Mouse (Mus musculus) midbrain, embryonic 16.5 days (tissue): ENCODE measurements around the gene Gm6377. TPM values are rescaled to one million over a fixed set of nuclear protein-coding genes. Genes with fewer than 3 reads are reported as not detected.
A peak's percentile ranks its signal among the peaks of the same experiment; 100 is the strongest.

Source experiments
- ATAC-seq: fragments of 200-750 bp; cut with Nextera tagmentation; 2 replicates; pipeline ENCODE4 v1.8.0; 2017; ENCODE audit warnings: moderate TSS enrichment
- H3K27ac ChIP-seq: fragments of 300-500 bp; sonication (generic); 2 replicates; pipeline ENCODE4 v1.5.1; 2014; ENCODE audit warnings: mild to moderate bottlenecking, low read length, mixed read lengths
- H3K27me3 ChIP-seq: fragments of 300-500 bp; sonication (generic); 2 replicates; pipeline ENCODE4 v1.6.1; 2014; ENCODE audit warnings: low read depth, low read length, mixed read lengths; ENCODE audit not compliant: control insufficient read depth, insufficient read depth
- H3K36me3 ChIP-seq: fragments of 300-500 bp; sonication (generic); 2 replicates; pipeline ENCODE4 v1.6.1; 2014; ENCODE audit warnings: mild to moderate bottlenecking, low read length, moderate library complexity, mixed read lengths; ENCODE audit not compliant: control insufficient read depth, insufficient read depth
- H3K4me1 ChIP-seq: fragments of 300-500 bp; sonication (generic); 2 replicates; pipeline ENCODE4 v1.6.1; 2014; ENCODE audit warnings: mild to moderate bottlenecking, low read length, mixed read lengths; ENCODE audit not compliant: control insufficient read depth, insufficient read depth
- H3K4me2 ChIP-seq: fragments of 300-500 bp; sonication (generic); 2 replicates; pipeline ENCODE4 v1.6.1; 2014; ENCODE audit warnings: mild to moderate bottlenecking, low read length, mixed read lengths
- H3K4me3 ChIP-seq: fragments of 300-500 bp; sonication (generic); 2 replicates; pipeline ENCODE4 v1.5.1; 2014; ENCODE audit warnings: low read depth, mild to moderate bottlenecking, low read length, moderate library complexity, mixed read lengths
- H3K9ac ChIP-seq: fragments of 300-500 bp; sonication (generic); 2 replicates; pipeline ENCODE4 v1.6.1; 2014; ENCODE audit warnings: low read depth, low read length, mixed read lengths
- H3K9me3 ChIP-seq: fragments of 300-500 bp; sonication (generic); replicated peaks from 2 replicates; pipeline ENCODE4 v1.6.1; 2014; ENCODE audit warnings: mild to moderate bottlenecking, low read length, mixed read lengths; ENCODE audit not compliant: control insufficient read depth, poor library complexity, severe bottlenecking
- WGBS: fragments of 180-500 bp; shearing (Covaris S2); extraction: QIAGEN DNeasy Blood & Tissue Kit; methylation state at CpG from one replicate; pipeline ENCODE4 v1.1.7; 2014; 5-methylcytosine and 5-hydroxymethylcytosine counted together
- polyA plus RNA-seq: library from polyadenylated mRNA; unstranded; fragments of >200 nt; fragmentation: Nextera tagmentation; extraction: Ambion mirVana; gene quantifications from 2 replicates; pipeline ENCODE4 v1.2.1, GENCODE M21; 2015

The Gm6377 gene
- 0.09 TPM in 1 of 2 replicates, not detected in the other for polyA plus RNA-seq

GRCm38 (mm10) chrX:109196468-109196867 lies at the start of gene Gm6377:
Gm6377 (plus strand) TSS chrX:109196756.
- Histone ChIP-seq H3K36me3 (no peaks in the 10 kb centered on the region), H3K9ac (no peak within 1 kb of the TSS), H3K4me2 (no peak within 1 kb of the TSS), H3K4me1 (no peaks in the 10 kb centered on the region), H3K27ac (no peak within 1 kb of the TSS), H3K4me3 (no peak within 1 kb of the TSS), H3K27me3 (no peaks in the 10 kb centered on the region), H3K9me3 (no peaks in the 10 kb centered on the region)
- ATAC-seq: no peak
- 81% methylated on average over 4 of the region's 4 CpGs for WGBS

DNA sequence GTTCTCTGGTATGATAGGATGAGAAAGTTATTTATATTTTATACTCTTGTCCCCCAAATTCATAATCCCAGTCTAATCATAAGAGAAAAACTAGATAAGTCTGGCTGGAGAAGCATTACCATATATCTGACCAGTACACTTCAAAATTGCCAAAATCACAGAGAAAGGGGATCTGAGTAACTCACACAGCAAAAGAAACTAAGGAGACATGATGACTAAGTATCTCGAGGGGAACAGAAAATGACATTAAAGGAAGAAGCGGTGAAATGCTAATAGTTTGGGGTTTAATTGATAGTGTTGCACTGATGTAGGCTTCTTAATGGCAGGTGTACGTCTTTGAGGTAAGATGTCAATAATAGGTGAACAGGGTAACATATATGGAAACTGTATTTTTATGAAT lies 49.4 kb upstream of the Gm6377 start:
- Histone ChIP-seq H3K9ac (no peak overlapping the region), H3K9me3 (no peaks in the 10 kb centered on the region), H3K36me3 (no peaks in the 10 kb centered on the region), H3K27ac (no peak overlapping the region), H3K4me1 (no peaks in the 10 kb centered on the region), H3K4me3 (no peak overlapping the region), H3K27me3 (no peaks in the 10 kb centered on the region), H3K4me2 (no peak overlapping the region)
- ATAC-seq: no peak
- WGBS: 96% methylated on average over 3 of the region's 3 CpGs

DNA sequence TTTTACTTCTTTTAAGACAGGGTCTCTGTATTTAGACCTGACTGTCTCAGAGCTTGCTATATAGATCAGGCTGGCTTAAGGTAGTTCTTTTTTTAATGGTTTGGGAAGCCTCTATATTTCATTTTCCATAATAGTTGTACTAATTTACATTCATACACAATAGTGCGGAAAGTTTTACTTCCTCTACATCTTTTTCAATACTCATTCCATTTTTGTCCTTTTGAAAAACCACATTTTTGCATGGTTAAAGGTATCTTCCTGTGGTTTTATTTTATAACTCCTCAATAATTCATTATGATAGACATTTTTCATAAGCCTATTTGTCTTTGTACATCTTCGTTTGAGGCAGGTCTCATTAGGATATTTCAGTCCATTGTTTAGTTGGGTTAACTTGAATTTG lies 45.3 kb upstream of the Gm6377 start:
- Histone ChIP-seq H3K9me3 (no peaks in the 10 kb centered on the region), H3K9ac (no peak overlapping the region), H3K4me2 (no peak overlapping the region), H3K4me1 (no peaks in the 10 kb centered on the region), H3K27me3 (no peaks in the 10 kb centered on the region), H3K4me3 (no peak overlapping the region), H3K36me3 (no peaks in the 10 kb centered on the region), H3K27ac (no peak overlapping the region)
- no peak for ATAC-seq
- 86% methylated on average over 2 of the region's 2 CpGs for WGBS

DNA sequence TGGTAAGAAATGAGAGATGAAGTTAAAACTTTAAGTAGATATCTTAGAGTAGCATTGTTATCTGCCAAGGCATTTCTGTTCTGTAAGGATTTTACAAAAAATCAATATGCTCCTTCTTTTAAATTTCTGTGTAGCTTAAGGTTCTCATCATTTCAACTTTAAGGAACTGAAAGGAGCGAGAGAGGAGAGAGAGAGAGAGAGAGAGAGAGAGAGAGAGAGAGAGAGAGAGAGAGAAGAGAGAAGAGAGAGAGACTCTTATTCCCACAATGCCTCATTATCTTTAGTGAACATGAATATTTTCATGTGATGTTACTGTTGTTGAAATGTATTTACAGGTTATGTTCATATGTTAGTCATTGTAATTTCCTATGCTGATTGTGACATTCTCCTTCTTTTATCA lies 36.2 kb upstream of the Gm6377 start:
- WGBS: 82% methylated on average over 1 of the region's 1 CpGs
- no peaks in the 10 kb centered on the region for H3K4me1 ChIP-seq
- no peak for ATAC-seq
- no peak overlapping the region for H3K9ac ChIP-seq
- no peaks in the 10 kb centered on the region for H3K36me3 ChIP-seq
- no peaks in the 10 kb centered on the region for H3K27me3 ChIP-seq
- no peak overlapping the region for H3K4me3 ChIP-seq
- no peaks in the 10 kb centered on the region for H3K9me3 ChIP-seq
- no peak overlapping the region for H3K27ac ChIP-seq
- no peak overlapping the region for H3K4me2 ChIP-seq

DNA sequence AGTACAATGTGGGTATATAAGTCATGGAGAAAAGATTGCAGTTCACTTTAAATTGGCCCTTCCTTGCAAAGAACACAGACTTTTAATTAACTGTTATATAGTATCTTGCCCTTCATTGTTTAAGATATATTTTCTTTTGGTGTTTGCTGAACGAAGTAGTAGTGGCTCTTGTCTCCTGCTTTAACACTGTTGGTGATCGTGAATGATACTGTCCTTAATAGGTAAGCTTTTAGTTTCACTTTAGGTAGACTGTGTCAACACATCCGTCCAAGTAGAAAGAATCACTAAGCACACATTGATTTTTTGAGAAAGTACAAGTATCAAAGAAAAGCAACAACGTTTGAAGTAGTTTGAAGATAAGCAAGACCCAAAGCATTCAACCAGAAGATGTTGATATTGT lies 35.7 kb upstream of the Gm6377 start:
- H3K4me2 ChIP-seq: no peak overlapping the region
- H3K36me3 ChIP-seq: no peaks in the 10 kb centered on the region
- H3K9ac ChIP-seq: no peak overlapping the region
- WGBS: 85% methylated on average over 4 of the region's 4 CpGs
- H3K4me1 ChIP-seq: no peaks in the 10 kb centered on the region
- no peak overlapping the region for H3K27ac ChIP-seq
- H3K9me3 ChIP-seq: no peaks in the 10 kb centered on the region
- H3K4me3 ChIP-seq: no peak overlapping the region
- no peaks in the 10 kb centered on the region for H3K27me3 ChIP-seq
- ATAC-seq: no peak

DNA sequence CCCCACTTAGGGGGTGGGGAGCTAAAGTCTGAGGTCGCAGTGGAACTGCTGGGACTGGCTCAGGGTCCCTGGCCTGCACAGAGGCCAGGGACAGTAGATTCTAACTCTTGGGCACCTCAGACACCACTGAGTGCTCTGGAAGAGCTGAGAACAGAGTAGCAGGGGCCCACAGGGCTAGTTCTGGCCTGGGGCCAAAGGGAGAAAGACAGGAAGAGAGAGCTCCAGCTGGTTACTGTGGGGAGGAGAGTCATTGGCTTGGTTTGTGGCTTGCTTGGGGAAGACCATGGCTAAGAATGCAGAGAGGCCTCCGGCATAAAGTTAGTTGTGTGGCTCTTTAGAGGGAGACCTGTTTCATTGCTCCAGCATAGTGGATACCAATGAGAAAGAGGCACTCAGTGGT lies 21.5 kb upstream of the Gm6377 start:
- Histone ChIP-seq H3K4me1 (no peaks in the 10 kb centered on the region), H3K4me3 (no peak overlapping the region), H3K4me2 (no peak overlapping the region), H3K9ac (no peak overlapping the region), H3K27me3 (no peaks in the 10 kb centered on the region), H3K36me3 (no peaks in the 10 kb centered on the region), H3K9me3 (no peaks in the 10 kb centered on the region), H3K27ac (no peak overlapping the region)
- 59% methylated on average over 2 of the region's 2 CpGs for WGBS
- ATAC-seq: no peak

DNA sequence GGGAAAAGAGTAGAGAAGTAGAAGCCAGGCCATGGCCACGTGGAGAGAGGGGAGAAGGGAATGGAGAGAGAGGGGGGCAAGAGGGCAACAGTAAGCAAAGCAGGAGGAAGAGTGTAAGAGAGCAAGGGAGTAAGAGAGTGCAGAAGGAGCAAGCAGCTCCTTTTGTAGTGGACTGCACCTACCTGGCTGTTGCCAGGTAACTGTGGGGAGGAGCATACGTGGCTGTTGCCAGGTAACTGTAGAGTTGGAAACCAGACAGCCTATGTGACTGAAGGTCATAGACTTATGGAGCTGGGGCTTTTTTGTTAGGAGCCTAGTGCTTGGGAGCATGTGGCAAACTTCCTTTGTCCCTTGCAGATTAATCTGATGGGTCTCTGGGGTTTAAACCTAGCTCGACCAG lies 21.1 kb upstream of the Gm6377 start:
- no peak overlapping the region for H3K9ac ChIP-seq
- no peaks in the 10 kb centered on the region for H3K27me3 ChIP-seq
- peak; percentile 72; the same call in 1 of the 2 replicates for ATAC-seq
- H3K4me2 ChIP-seq: no peak overlapping the region
- H3K9me3 ChIP-seq: no peaks in the 10 kb centered on the region
- no peaks in the 10 kb centered on the region for H3K4me1 ChIP-seq
- no peak overlapping the region for H3K4me3 ChIP-seq
- no peak overlapping the region for H3K27ac ChIP-seq
- H3K36me3 ChIP-seq: no peaks in the 10 kb centered on the region
- 20% methylated on average over 3 of the region's 3 CpGs for WGBS

- H3K36me3 ChIP-seq: no peaks in the 10 kb centered on the region
- no peaks in the 10 kb centered on the region for H3K4me1 ChIP-seq
- H3K4me3 ChIP-seq: no peak overlapping the region
- ATAC-seq: no peak
- no peaks in the 10 kb centered on the region for H3K9me3 ChIP-seq
- no peak overlapping the region for H3K27ac ChIP-seq
- WGBS: 84% methylated on average over 4 of the region's 4 CpGs
- no peak overlapping the region for H3K4me2 ChIP-seq
- H3K27me3 ChIP-seq: no peaks in the 10 kb centered on the region
- no peak overlapping the region for H3K9ac ChIP-seq
These were observed 11.7 kb upstream of the Gm6377 start for GRCm38 (mm10) chrX:109184706-109185478.

- WGBS: 86% methylated on average over 4 of the region's 4 CpGs
- H3K27ac ChIP-seq: no peak overlapping the region
- H3K4me2 ChIP-seq: no peak overlapping the region
- H3K9ac ChIP-seq: no peak overlapping the region
- H3K36me3 ChIP-seq: no peaks in the 10 kb centered on the region
- no peaks in the 10 kb centered on the region for H3K27me3 ChIP-seq
- no peak overlapping the region for H3K4me3 ChIP-seq
- H3K9me3 ChIP-seq: no peaks in the 10 kb centered on the region
- no peak for ATAC-seq
- no peaks in the 10 kb centered on the region for H3K4me1 ChIP-seq
These were observed 6.9 kb upstream of the Gm6377 start for GRCm38 (mm10) chrX:109189607-109190006.
